Mouse (Mus musculus): ENCODE data around the gene Psmb5.

DNA sequence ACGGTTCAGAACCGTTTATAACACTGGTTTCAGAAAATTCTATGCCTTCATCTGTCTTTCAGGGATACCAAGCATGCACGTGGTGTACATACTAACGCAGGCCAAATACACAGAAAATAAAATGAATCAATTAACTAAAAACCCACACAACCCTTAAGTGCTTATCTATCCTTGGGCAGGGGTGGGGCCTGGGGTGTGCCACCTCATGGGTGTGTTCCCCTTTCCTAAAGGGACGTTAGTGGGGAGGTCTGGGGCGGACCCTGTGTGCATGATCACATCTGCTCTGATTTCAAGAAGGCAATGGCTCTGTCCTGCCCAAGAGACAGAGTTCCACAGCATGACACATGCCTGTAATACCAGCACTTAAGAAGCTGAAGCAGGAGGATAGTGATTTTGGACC lies 5.5 kb upstream of the Psmb5 start:
- TF ChIP-seq CTCF (IDR thresholded peaks at IDR 0.05) (no peak), EP300 (IDR thresholded peaks at IDR 0.05) (no peak)

Measured in lung, postnatal 0 days (tissue).